27 mouse cellular contexts compared by ENCODE assay signal in genomic region chr3:39397677-39398076, GRCm38 (mm10).
DNase-seq lines count a peak whose midpoint lies in the region; ATAC-seq lines count a peak whose summit lies in the region.
"Had no signal": no experiment of that assay in that cellular context is flagged by ENCODE, and none has a peak within 500 bp of the region (broad histone marks: within the 10 kb centered on the region; RNA-seq: fewer than 3 reads in every experiment).

No protein-coding gene starts in this region.

- ATAC-seq in forebrain, embryonic 16.5 days = no peak
- ATAC-seq in forebrain, embryonic 11.5 days (replicated peaks; ENCODE audit: low FRiP score) = no peak
- no peak for ATAC-seq in hindbrain, embryonic 15.5 days (ENCODE audit: low FRiP score, low read depth)
- ATAC-seq in hindbrain, embryonic 12.5 days (ENCODE audit: low FRiP score) = no peak
- ATAC-seq in neural tube, embryonic 13.5 days (ENCODE audit: low read depth) = peak; percentile 50; the same call in 1 of the 2 replicates
- ATAC-seq: intestine, embryonic 15.5 days had no signal

- H3K27me3 ChIP-seq in forebrain, embryonic 16.5 days (replicated peaks; ENCODE audit: control insufficient read depth, insufficient read depth, low read length) = no peaks in the 10 kb centered on the region
- no peaks in the 10 kb centered on the region for H3K27me3 ChIP-seq in forebrain, embryonic 11.5 days (ENCODE audit: control insufficient read depth, insufficient read depth, low read length)
- no peaks in the 10 kb centered on the region for H3K27me3 ChIP-seq in hindbrain, embryonic 15.5 days
- H3K27me3 ChIP-seq in hindbrain, embryonic 12.5 days = no peaks in the 10 kb centered on the region
- no peaks in the 10 kb centered on the region for H3K27me3 ChIP-seq in neural tube, embryonic 13.5 days
- H3K27me3 ChIP-seq: CH12.LX; embryonic facial prominence, embryonic 12.5 days; embryonic facial prominence, embryonic 15.5 days; forebrain, embryonic 12.5 days; heart, embryonic 13.5 days; intestine, embryonic 15.5 days had no signal

- no peaks in the 10 kb centered on the region for H3K36me3 ChIP-seq in forebrain, embryonic 16.5 days (ENCODE audit: control insufficient read depth, insufficient read depth)
- H3K36me3 ChIP-seq in forebrain, embryonic 11.5 days (ENCODE audit: control insufficient read depth, insufficient read depth, low read length) = no peaks in the 10 kb centered on the region
- H3K36me3 ChIP-seq in hindbrain, embryonic 15.5 days = no peaks in the 10 kb centered on the region
- H3K36me3 ChIP-seq in hindbrain, embryonic 12.5 days = no peaks in the 10 kb centered on the region
- H3K36me3 ChIP-seq in neural tube, embryonic 13.5 days = no peaks in the 10 kb centered on the region
- H3K36me3 ChIP-seq: embryonic facial prominence, embryonic 12.5 days; embryonic facial prominence, embryonic 15.5 days; forebrain, embryonic 12.5 days; G1E; heart, embryonic 10.5 days; heart, embryonic 13.5 days; intestine, embryonic 15.5 days had no signal

- WGBS in forebrain, embryonic 16.5 days = 93% methylated on average over 2 of the region's 2 CpGs
- WGBS in forebrain, embryonic 11.5 days = 85% methylated on average over 2 of the region's 2 CpGs
- 82% methylated on average over 2 of the region's 2 CpGs for WGBS in hindbrain, embryonic 15.5 days
- 92% methylated on average over 2 of the region's 2 CpGs for WGBS in hindbrain, embryonic 12.5 days
- 65% methylated on average over 2 of the region's 2 CpGs for WGBS in neural tube, embryonic 13.5 days

- DNase-seq in forebrain, embryonic 11.5 days (ENCODE audit: low spot score) = no peak
- DNase-seq in neural tube, embryonic 10.5 days (ENCODE audit: extremely low spot score, low spot score) = no peak
- DNase-seq in MN1 (ENCODE audit: low spot score) = no peak
- DNase-seq: adrenal gland, adult 2 months; adrenal gland, postnatal 14 days; B cell, adult 2 months; cerebellum, adult 11 months; cerebellum, adult 2 months; cerebellum, adult 9-11 months; cerebellum, postnatal 25 days; gastrocnemius, postnatal 36 days; heart, adult 2 months; heart, postnatal 14 days; heart, postnatal 4 days; kidney, adult 11 months had no signal

- H3K4me3 ChIP-seq in forebrain, embryonic 16.5 days (replicated peaks; ENCODE audit: low read length) = no peak overlapping the region
- no peak overlapping the region for H3K4me3 ChIP-seq in forebrain, embryonic 11.5 days (ENCODE audit: low read depth, low read length)
- H3K4me3 ChIP-seq in hindbrain, embryonic 15.5 days = no peak overlapping the region
- no peak overlapping the region for H3K4me3 ChIP-seq in hindbrain, embryonic 12.5 days
- H3K4me3 ChIP-seq in neural tube, embryonic 13.5 days = no peak overlapping the region
- H3K4me3 ChIP-seq: embryonic facial prominence, embryonic 12.5 days; embryonic facial prominence, embryonic 15.5 days; forebrain, embryonic 12.5 days; heart, adult 2 months; heart, embryonic 10.5 days; heart, embryonic 13.5 days; intestine, embryonic 15.5 days had no signal

- no peaks in the 10 kb centered on the region for H3K9me3 ChIP-seq in forebrain, embryonic 16.5 days (ENCODE audit: control insufficient read depth, low read length)
- H3K9me3 ChIP-seq in forebrain, embryonic 11.5 days (ENCODE audit: control insufficient read depth, low read length) = no peaks in the 10 kb centered on the region
- H3K9me3 ChIP-seq in hindbrain, embryonic 15.5 days = no peaks in the 10 kb centered on the region
- H3K9me3 ChIP-seq in hindbrain, embryonic 12.5 days (replicated peaks) = no peaks in the 10 kb centered on the region
- no peaks in the 10 kb centered on the region for H3K9me3 ChIP-seq in neural tube, embryonic 13.5 days
- H3K9me3 ChIP-seq: embryonic facial prominence, embryonic 12.5 days; embryonic facial prominence, embryonic 15.5 days; forebrain, embryonic 12.5 days; G1E; heart, embryonic 10.5 days; heart, embryonic 13.5 days; intestine, embryonic 15.5 days had no signal

- peak overlapping the region; percentile 61 for H3K27ac ChIP-seq in forebrain, embryonic 16.5 days (ENCODE audit: low read length)
- no peak overlapping the region for H3K27ac ChIP-seq in forebrain, embryonic 11.5 days (ENCODE audit: low read depth, low read length)
- H3K27ac ChIP-seq in hindbrain, embryonic 15.5 days (replicated peaks) = peak overlapping the region; percentile 35
- H3K27ac ChIP-seq in hindbrain, embryonic 12.5 days = no peak overlapping the region
- H3K27ac ChIP-seq in neural tube, embryonic 13.5 days (replicated peaks) = peak overlapping the region; percentile 74
- H3K27ac ChIP-seq: embryonic facial prominence, embryonic 12.5 days; embryonic facial prominence, embryonic 15.5 days; forebrain, embryonic 12.5 days; heart, adult 2 months; heart, embryonic 10.5 days; heart, embryonic 13.5 days; intestine, embryonic 15.5 days had no signal

- no peak overlapping the region for H3K4me2 ChIP-seq in forebrain, embryonic 16.5 days (ENCODE audit: low read length)
- no peak overlapping the region for H3K4me2 ChIP-seq in forebrain, embryonic 11.5 days (ENCODE audit: low read depth, low read length, severe bottlenecking)
- H3K4me2 ChIP-seq in hindbrain, embryonic 15.5 days = no peak overlapping the region
- no peak overlapping the region for H3K4me2 ChIP-seq in hindbrain, embryonic 12.5 days (replicated peaks)
- H3K4me2 ChIP-seq in neural tube, embryonic 13.5 days = no peak overlapping the region
- H3K4me2 ChIP-seq: embryonic facial prominence, embryonic 12.5 days; embryonic facial prominence, embryonic 15.5 days; forebrain, embryonic 12.5 days; heart, embryonic 13.5 days; intestine, embryonic 15.5 days had no signal

- no peak overlapping the region for H3K9ac ChIP-seq in forebrain, embryonic 16.5 days (replicated peaks; ENCODE audit: low read depth, low read length)
- no peak overlapping the region for H3K9ac ChIP-seq in forebrain, embryonic 11.5 days (ENCODE audit: low read length)
- H3K9ac ChIP-seq in hindbrain, embryonic 15.5 days = no peak overlapping the region
- H3K9ac ChIP-seq in hindbrain, embryonic 12.5 days = no peak overlapping the region
- no peak overlapping the region for H3K9ac ChIP-seq in neural tube, embryonic 13.5 days
- H3K9ac ChIP-seq: embryonic facial prominence, embryonic 12.5 days; embryonic facial prominence, embryonic 15.5 days; forebrain, embryonic 12.5 days; heart, embryonic 13.5 days; intestine, embryonic 15.5 days had no signal

- H3K4me1 ChIP-seq in forebrain, embryonic 16.5 days (replicated peaks; ENCODE audit: control insufficient read depth, insufficient read depth, low read length) = 0 out of 2 replicates have a peak, but pooled peaks cover 2% of the 10 kb centered on the region
- no peaks in the 10 kb centered on the region for H3K4me1 ChIP-seq in forebrain, embryonic 11.5 days (replicated peaks; ENCODE audit: control insufficient read depth, insufficient read depth, low read length)
- no peaks in the 10 kb centered on the region for H3K4me1 ChIP-seq in hindbrain, embryonic 15.5 days (replicated peaks)
- no peaks in the 10 kb centered on the region for H3K4me1 ChIP-seq in hindbrain, embryonic 12.5 days
- H3K4me1 ChIP-seq in neural tube, embryonic 13.5 days (replicated peaks) = peaks cover 5% of the 10 kb centered on the region; the same call in 1 of the 2 replicates
- H3K4me1 ChIP-seq: embryonic facial prominence, embryonic 12.5 days; embryonic facial prominence, embryonic 15.5 days; forebrain, embryonic 12.5 days; heart, embryonic 10.5 days; heart, embryonic 13.5 days; intestine, embryonic 15.5 days had no signal

Comparison
In these comparisons a context has a peak if more than half of its experiments do, and no peak if none do; other contexts are left out.
1. H3K27ac ChIP-seq: peak in forebrain, embryonic 16.5 days (single experiment), hindbrain, embryonic 15.5 days (single experiment) and neural tube, embryonic 13.5 days (single experiment); none in forebrain, embryonic 11.5 days (single experiment) and hindbrain, embryonic 12.5 days (single experiment).